Mouse (Mus musculus): ENCODE data around the gene Plcg2.

GRCm38 (mm10) chr8:117485316-117485715 lies 12.8 kb upstream of the Plcg2 start:
- no peak for TF ChIP-seq POLR2A (IDR thresholded peaks at IDR 0.05; ENCODE audit: borderline replicate concordance, low read depth, low read length)
- no peak for TF ChIP-seq CTCF (IDR thresholded peaks at IDR 0.05; ENCODE audit: low read depth, low read length)
